Mouse (Mus musculus) midbrain, embryonic 15.5 days (tissue): ENCODE measurements around the gene Abcb6. TPM values are rescaled to one million over a fixed set of nuclear protein-coding genes. Genes with fewer than 3 reads are reported as not detected.

ENCODE experiments used
- ATAC-seq: fragments of 200-750 bp; cut with Nextera tagmentation; replicated peaks from 2 replicates; pipeline ENCODE4 v1.8.0; 2017; ENCODE audit warnings: moderate TSS enrichment
- H3K27ac ChIP-seq: fragments of 300-500 bp; sonication (generic); 2 replicates; pipeline ENCODE4 v1.5.1; 2015; ENCODE audit warnings: mild to moderate bottlenecking, inconsistent platforms
- H3K27me3 ChIP-seq: fragments of 300-500 bp; sonication (generic); replicated peaks from 2 replicates; pipeline ENCODE4 v1.6.1; 2015; ENCODE audit warnings: inconsistent platforms
- H3K36me3 ChIP-seq: fragments of 300-500 bp; sonication (generic); replicated peaks from 2 replicates; pipeline ENCODE4 v1.6.1; 2015; ENCODE audit warnings: inconsistent platforms
- H3K4me1 ChIP-seq: fragments of 300-500 bp; sonication (generic); 2 replicates; pipeline ENCODE4 v1.6.1; 2015; ENCODE audit warnings: inconsistent platforms
- H3K4me2 ChIP-seq: fragments of 300-500 bp; sonication (generic); 2 replicates; pipeline ENCODE4 v1.6.1; 2015; ENCODE audit warnings: inconsistent platforms, mild to moderate bottlenecking, moderate library complexity
- H3K4me3 ChIP-seq: fragments of 300-500 bp; sonication (generic); 2 replicates; pipeline ENCODE4 v1.5.1; 2015; ENCODE audit warnings: mild to moderate bottlenecking, inconsistent platforms
- H3K9ac ChIP-seq: fragments of 300-500 bp; sonication (generic); 2 replicates; pipeline ENCODE4 v1.6.1; 2015; ENCODE audit warnings: mild to moderate bottlenecking, inconsistent platforms
- H3K9me3 ChIP-seq: fragments of 300-500 bp; sonication (generic); 2 replicates; pipeline ENCODE4 v1.6.1; 2016; ENCODE audit warnings: inconsistent platforms
- WGBS: fragments of 180-500 bp; shearing (Covaris S2); methylation state at CpG from one replicate; pipeline ENCODE4 v1.1.7; 2015; ENCODE audit warnings: mixed read lengths; 5-methylcytosine and 5-hydroxymethylcytosine counted together
- polyA plus RNA-seq: library from polyadenylated mRNA; unstranded; fragments of >200 nt; fragmentation: Nextera tagmentation; extraction: Ambion mirVana; gene quantifications from 2 replicates; pipeline ENCODE4 v1.2.1, GENCODE M21; 2015

Abcb6 gene
- polyA plus RNA-seq, 1 experiment from 2014 or later: 45.7 TPM

DNA sequence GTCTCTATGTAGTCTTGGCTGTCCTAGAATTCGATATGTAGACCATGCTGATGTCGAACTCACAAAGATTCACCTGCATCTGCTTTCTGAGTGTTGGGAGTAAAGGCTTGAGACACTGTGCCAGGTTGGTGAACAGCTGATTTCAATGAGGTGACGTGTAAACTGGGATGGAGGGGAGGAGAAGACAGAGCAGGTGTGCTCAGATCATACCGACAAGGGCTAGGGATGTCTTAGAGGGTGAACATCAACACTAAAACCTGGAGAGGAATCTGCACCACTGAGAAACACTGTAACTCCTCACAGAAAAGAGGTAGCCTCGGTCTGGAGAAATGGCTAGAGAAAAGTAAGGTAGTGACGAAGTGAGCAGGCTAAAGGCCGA, 12.1 kb downstream of the Abcb6 start:
- WGBS: 6% methylated on average over 7 of the region's 7 CpGs
- H3K4me1 ChIP-seq: peaks cover 15% of the 10 kb centered on the region
- H3K27me3 ChIP-seq: no peaks in the 10 kb centered on the region
- H3K9me3 ChIP-seq: no peaks in the 10 kb centered on the region
- peak; percentile 68 for ATAC-seq
- peak overlapping the region; percentile 91 for H3K27ac ChIP-seq
- H3K4me3 ChIP-seq: peak overlapping the region; percentile 85
- peak overlapping the region; percentile 58; the same call in 1 of the 2 replicates for H3K9ac ChIP-seq
- peak overlapping the region; percentile 77 for H3K4me2 ChIP-seq
- H3K36me3 ChIP-seq: peaks cover 24% of the 10 kb centered on the region

GRCm38 (mm10) chr1:75160256-75160617, 20.0 kb downstream of the Abcb6 start:
- H3K9ac ChIP-seq: no peak overlapping the region
- 83% methylated on average over 4 of the region's 4 CpGs for WGBS
- H3K4me2 ChIP-seq: no peak overlapping the region
- H3K27me3 ChIP-seq: no peaks in the 10 kb centered on the region
- H3K27ac ChIP-seq: no peak overlapping the region
- no peaks in the 10 kb centered on the region for H3K36me3 ChIP-seq
- H3K4me3 ChIP-seq: no peak overlapping the region
- H3K9me3 ChIP-seq: no peaks in the 10 kb centered on the region
- ATAC-seq: no peak
- H3K4me1 ChIP-seq: no peaks in the 10 kb centered on the region

- Histone ChIP-seq H3K9ac (no peak overlapping the region), H3K4me3 (no peak overlapping the region), H3K27ac (no peak overlapping the region), H3K4me2 (no peak overlapping the region), H3K36me3 (no peaks in the 10 kb centered on the region), H3K9me3 (no peaks in the 10 kb centered on the region), H3K4me1 (no peaks in the 10 kb centered on the region), H3K27me3 (no peaks in the 10 kb centered on the region)
- 73% methylated on average over 5 of the region's 5 CpGs for WGBS
- ATAC-seq: no peak
These were observed 20.5 kb downstream of the Abcb6 start for GRCm38 (mm10) chr1:75159540-75160255.

DNA sequence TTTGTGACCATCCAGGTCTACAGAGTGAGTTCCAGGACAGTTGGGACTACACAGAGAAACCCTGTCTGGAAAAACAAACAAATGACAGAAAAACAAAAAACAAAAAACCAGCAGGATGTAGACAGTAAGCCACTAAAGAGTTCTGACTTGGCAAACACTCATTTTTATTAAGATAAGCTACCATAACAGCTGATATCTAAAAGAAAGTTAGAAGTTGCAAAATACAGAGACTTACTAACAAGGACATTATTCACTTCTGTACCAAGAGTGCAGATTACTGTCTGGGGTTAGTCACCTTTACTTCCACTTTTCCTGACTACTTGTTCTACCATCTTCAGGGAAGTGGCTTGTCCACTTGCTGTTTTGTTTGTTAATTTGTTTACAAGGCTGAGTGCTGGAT, 21.2 kb downstream of the Abcb6 start:
- no peak overlapping the region for H3K4me3 ChIP-seq
- no peak overlapping the region for H3K4me2 ChIP-seq
- no peaks in the 10 kb centered on the region for H3K36me3 ChIP-seq
- H3K27ac ChIP-seq: no peak overlapping the region
- no peaks in the 10 kb centered on the region for H3K27me3 ChIP-seq
- ATAC-seq: no peak
- H3K4me1 ChIP-seq: no peaks in the 10 kb centered on the region
- no peak overlapping the region for H3K9ac ChIP-seq
- H3K9me3 ChIP-seq: no peaks in the 10 kb centered on the region

DNA sequence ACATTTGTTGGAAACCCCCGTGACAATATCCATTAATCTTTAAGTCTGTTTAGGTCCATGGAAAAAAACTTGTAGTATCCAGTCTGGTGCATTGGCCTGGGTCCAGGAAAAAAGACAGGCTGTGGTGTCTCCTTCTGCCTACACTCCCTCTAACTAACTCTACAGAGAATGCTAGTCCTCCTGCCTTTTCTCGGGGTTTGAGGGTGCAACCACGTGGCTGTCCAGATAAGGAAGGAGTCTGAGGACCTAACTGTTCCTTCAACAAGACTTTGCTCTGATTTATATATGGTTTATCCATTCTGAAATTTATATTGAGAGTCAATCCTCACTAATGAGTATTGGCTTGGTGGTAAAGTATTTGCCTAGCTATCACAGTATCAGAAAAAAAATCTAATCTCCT, 24.4 kb downstream of the Abcb6 start:
- WGBS: 73% methylated on average over 3 of the region's 3 CpGs
- Histone ChIP-seq H3K27me3 (no peaks in the 10 kb centered on the region), H3K36me3 (no peaks in the 10 kb centered on the region), H3K4me1 (no peaks in the 10 kb centered on the region), H3K9ac (no peak overlapping the region), H3K4me3 (no peak overlapping the region), H3K27ac (no peak overlapping the region), H3K4me2 (no peak overlapping the region), H3K9me3 (no peaks in the 10 kb centered on the region)
- ATAC-seq: no peak

GRCm38 (mm10) chr1:75148727-75149126, 31.5 kb downstream of the Abcb6 start:
- WGBS: 91% methylated on average over 4 of the region's 4 CpGs
- H3K36me3 ChIP-seq: peaks cover 34% of the 10 kb centered on the region
- H3K9me3 ChIP-seq: no peaks in the 10 kb centered on the region
- H3K4me1 ChIP-seq: peaks cover 13% of the 10 kb centered on the region
- H3K27ac ChIP-seq: no peak overlapping the region
- H3K9ac ChIP-seq: no peak overlapping the region
- ATAC-seq: no peak
- H3K4me3 ChIP-seq: no peak overlapping the region
- H3K4me2 ChIP-seq: no peak overlapping the region
- no peaks in the 10 kb centered on the region for H3K27me3 ChIP-seq

- Histone ChIP-seq H3K9ac (no peak overlapping the region), H3K9me3 (no peaks in the 10 kb centered on the region), H3K27ac (no peak overlapping the region), H3K36me3 (peaks cover 34% of the 10 kb centered on the region), H3K4me2 (no peak overlapping the region), H3K27me3 (no peaks in the 10 kb centered on the region), H3K4me3 (no peak overlapping the region), H3K4me1 (peaks cover 16% of the 10 kb centered on the region)
- WGBS: 87% methylated on average over 7 of the region's 7 CpGs
- ATAC-seq: no peak
These were observed 32.6 kb downstream of the Abcb6 start for GRCm38 (mm10) chr1:75147411-75148135.

- Histone ChIP-seq H3K27me3 (no peaks in the 10 kb centered on the region), H3K4me2 (no peak overlapping the region), H3K4me3 (no peak overlapping the region), H3K27ac (no peak overlapping the region), H3K9ac (no peak overlapping the region), H3K4me1 (peaks cover 28% of the 10 kb centered on the region), H3K9me3 (no peaks in the 10 kb centered on the region), H3K36me3 (peaks cover 34% of the 10 kb centered on the region)
- WGBS: 89% methylated on average over 3 of the region's 3 CpGs
- no peak for ATAC-seq
These were observed 34.6 kb downstream of the Abcb6 start for GRCm38 (mm10) chr1:75145589-75145988.

- Histone ChIP-seq H3K27ac (peak within 1 kb of the TSS; percentile 98), H3K27me3 (no peaks in the 10 kb centered on the region), H3K9me3 (no peaks in the 10 kb centered on the region), H3K36me3 (peaks cover 41% of the 10 kb centered on the region), H3K4me3 (peak within 1 kb of the TSS; percentile 75), H3K4me2 (peak within 1 kb of the TSS; percentile 92), H3K9ac (peak within 1 kb of the TSS; percentile 88), H3K4me1 (peaks cover 43% of the 10 kb centered on the region)
- under 1% methylated on average over 91 of the region's 91 CpGs for WGBS
- peak; percentile 90 for ATAC-seq
These were observed 37.6 kb downstream of the Abcb6 start, which contains the start of the genes Cnppd1 and Retreg2 for GRCm38 (mm10) chr1:75142301-75143261. Gene Cnppd1 (minus strand): TSS chr1:75142711. Gene Retreg2 (plus strand): TSS chr1:75142778.

DNA sequence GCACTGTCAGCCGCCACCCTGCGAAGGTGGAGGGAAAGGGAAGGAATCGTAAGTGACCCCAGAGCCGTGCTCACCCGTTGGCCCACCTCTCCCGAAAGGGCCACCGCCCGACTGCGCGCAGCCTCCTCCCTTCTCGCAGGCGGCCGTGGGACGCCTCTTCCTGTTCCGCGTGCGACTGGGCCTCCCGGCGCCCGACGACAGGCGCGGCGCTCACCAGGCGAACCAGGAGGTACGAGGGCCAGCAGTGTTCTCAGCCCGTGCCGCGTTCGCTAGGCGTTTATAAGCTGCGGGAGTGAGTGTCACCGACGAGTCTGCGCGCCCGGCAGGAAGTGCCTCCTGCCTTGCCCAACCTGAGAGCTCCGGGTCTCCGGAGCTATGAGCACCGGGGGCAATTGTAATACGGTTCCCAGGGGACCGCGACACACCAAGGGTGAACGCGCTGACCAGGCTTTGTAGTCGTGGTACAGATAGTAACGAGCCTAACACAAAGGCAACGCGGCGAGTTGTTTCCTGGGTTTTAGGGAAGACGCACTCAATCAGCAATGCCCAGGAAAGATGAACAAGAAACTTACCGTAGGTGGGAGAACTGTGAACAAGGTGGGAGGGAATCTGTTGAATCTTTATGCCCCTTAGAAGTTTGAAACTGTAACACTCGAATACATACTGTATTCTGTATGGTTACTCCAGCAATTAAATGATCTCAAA, 38.6 kb downstream of the Abcb6 start:
- Histone ChIP-seq H3K27ac (peak overlapping the region; percentile 98), H3K4me2 (peak overlapping the region; percentile 92), H3K36me3 (peaks cover 35% of the 10 kb centered on the region), H3K4me3 (peak overlapping the region; percentile 75), H3K4me1 (peaks cover 43% of the 10 kb centered on the region), H3K9me3 (no peaks in the 10 kb centered on the region), H3K27me3 (no peaks in the 10 kb centered on the region), H3K9ac (peak overlapping the region; percentile 88)
- WGBS: under 1% methylated on average over 52 of the region's 53 CpGs
- peak; percentile 24; the same call in 1 of the 2 replicates for ATAC-seq

DNA sequence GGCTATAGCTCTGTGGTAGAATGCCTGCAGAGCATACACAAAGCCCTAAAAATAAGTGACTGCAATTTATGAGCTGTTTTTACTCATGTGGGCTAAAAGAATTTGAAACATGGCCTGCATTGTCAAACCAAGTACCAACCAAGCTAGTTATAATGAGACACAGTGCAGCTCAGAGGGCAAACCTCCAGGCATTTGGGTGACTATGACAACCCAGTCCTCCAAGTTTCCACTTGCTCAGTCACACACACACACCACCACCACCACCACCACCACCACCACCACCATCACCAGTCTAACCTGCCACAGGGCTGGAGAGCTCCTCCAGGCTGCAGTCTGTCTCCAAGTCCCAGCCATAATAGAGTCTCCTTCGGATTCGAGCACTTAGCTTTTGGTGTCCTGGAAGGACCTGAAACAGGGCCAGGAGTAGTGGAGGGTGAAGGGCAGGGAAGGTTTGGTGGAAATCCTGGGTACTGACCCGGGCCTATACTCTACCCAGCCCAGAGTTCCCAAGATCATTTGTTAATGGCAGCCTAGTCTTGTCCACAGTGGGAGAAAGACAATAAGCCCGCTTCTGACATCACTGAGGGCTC, 39.5 kb downstream of the Abcb6 start:
- Histone ChIP-seq H3K4me2 (peak overlapping the region; percentile 92), H3K9me3 (no peaks in the 10 kb centered on the region), H3K36me3 (peaks cover 27% of the 10 kb centered on the region), H3K27ac (no peak overlapping the region; the same call in 1 of the 2 replicates), H3K27me3 (no peaks in the 10 kb centered on the region), H3K4me3 (peak overlapping the region; percentile 75), H3K9ac (peak overlapping the region; percentile 88), H3K4me1 (peaks cover 43% of the 10 kb centered on the region)
- WGBS: 63% methylated on average over 4 of the region's 4 CpGs
- ATAC-seq: no peak
